Mouse (Mus musculus) forebrain, embryonic 12.5 days (tissue): ENCODE measurements around the gene Foxn3. TPM values are rescaled to one million over a fixed set of nuclear protein-coding genes. Genes with fewer than 3 reads are reported as not detected.

Experiments
- ATAC-seq: fragments of 200-750 bp; cut with Nextera tagmentation; 2 replicates; pipeline ENCODE4 v1.8.0; 2017; ENCODE audit warnings: moderate TSS enrichment; ENCODE audit not compliant: low FRiP score
- H3K27ac ChIP-seq: fragments of 300-500 bp; sonication (generic); 2 replicates; pipeline ENCODE4 v1.5.1; 2016; ENCODE audit warnings: mild to moderate bottlenecking
- H3K27me3 ChIP-seq: fragments of 300-500 bp; sonication (generic); 2 replicates; pipeline ENCODE4 v1.6.1; 2016; ENCODE audit warnings: mild to moderate bottlenecking
- H3K36me3 ChIP-seq: fragments of 300-500 bp; sonication (generic); replicated peaks from 2 replicates; pipeline ENCODE4 v1.6.1; 2016; ENCODE audit warnings: mild to moderate bottlenecking
- H3K4me1 ChIP-seq: fragments of 300-500 bp; sonication (generic); 2 replicates; pipeline ENCODE4 v1.6.1; 2016
- H3K4me2 ChIP-seq: fragments of 300-500 bp; sonication (generic); 2 replicates; pipeline ENCODE4 v1.6.1; 2016; ENCODE audit warnings: mild to moderate bottlenecking, moderate library complexity
- H3K4me3 ChIP-seq: fragments of 300-500 bp; sonication (generic); replicated peaks from 2 replicates; pipeline ENCODE4 v1.5.1; 2016; ENCODE audit warnings: mild to moderate bottlenecking
- H3K9ac ChIP-seq: fragments of 300-500 bp; sonication (generic); 2 replicates; pipeline ENCODE4 v1.6.1; 2016; ENCODE audit warnings: mild to moderate bottlenecking
- H3K9me3 ChIP-seq: fragments of 300-500 bp; sonication (generic); 2 replicates; pipeline ENCODE4 v1.6.1; 2016
- WGBS: fragments of 180-500 bp; shearing (Covaris S2); methylation state at CpG from one replicate; pipeline ENCODE4 v1.1.7; 2016; 5-methylcytosine and 5-hydroxymethylcytosine counted together
- polyA plus RNA-seq: library from polyadenylated mRNA; unstranded; fragments of >200 nt; fragmentation: Nextera tagmentation; extraction: Ambion mirVana; gene quantifications from 2 replicates; pipeline ENCODE4 v1.2.1, GENCODE M21; 2016

Foxn3 gene
- polyA plus RNA-seq, 1 experiment from 2014 or later = 84.6 TPM

DNA sequence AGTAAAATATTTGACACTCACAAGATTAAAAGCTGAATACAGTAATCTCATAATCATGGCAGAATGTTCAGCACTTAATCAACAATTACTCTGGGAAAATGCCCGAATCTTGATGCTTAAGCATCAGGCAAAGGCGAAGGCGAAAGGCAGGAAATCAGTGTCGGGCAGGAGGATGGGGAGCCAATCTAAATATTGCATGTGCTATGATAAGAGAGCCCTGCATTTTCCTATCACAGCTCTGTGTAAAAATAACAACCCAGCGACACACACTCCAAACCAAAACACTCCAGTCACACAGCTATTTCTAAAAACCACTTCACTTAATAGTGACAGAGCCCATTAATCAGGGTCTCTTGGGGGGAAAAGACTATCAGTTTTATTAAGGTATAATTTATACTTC lies 305.8 kb downstream of the Foxn3 start:
- Histone ChIP-seq H3K4me1 (peaks cover 21% of the 10 kb centered on the region), H3K27me3 (no peaks in the 10 kb centered on the region), H3K9ac (no peak overlapping the region), H3K36me3 (no peaks in the 10 kb centered on the region), H3K9me3 (no peaks in the 10 kb centered on the region), H3K4me2 (no peak overlapping the region), H3K4me3 (no peak overlapping the region), H3K27ac (no peak overlapping the region)
- WGBS = 75% methylated on average over 5 of the region's 5 CpGs
- ATAC-seq = no peak

DNA sequence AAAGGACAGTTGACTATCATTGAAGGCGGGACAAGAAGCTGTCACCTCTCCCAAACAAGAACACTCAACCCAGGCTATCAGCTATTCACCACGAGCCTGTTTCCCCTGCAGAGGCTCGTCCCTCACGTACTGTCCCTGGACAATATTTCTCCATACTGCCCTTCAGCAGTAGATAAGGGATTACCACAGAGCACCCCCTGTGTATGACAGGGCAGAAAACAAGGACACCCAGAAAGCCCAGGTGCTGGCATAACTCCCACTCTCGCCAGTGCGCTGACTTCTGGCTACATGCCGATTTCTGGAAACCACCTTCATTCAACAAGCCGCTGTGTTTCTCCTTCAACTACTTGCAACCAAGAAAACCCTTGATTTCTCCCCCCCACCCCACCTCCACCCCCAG lies 306.4 kb downstream of the Foxn3 start:
- Histone ChIP-seq H3K27me3 (no peaks in the 10 kb centered on the region), H3K36me3 (no peaks in the 10 kb centered on the region), H3K9ac (no peak overlapping the region), H3K27ac (no peak overlapping the region), H3K9me3 (no peaks in the 10 kb centered on the region), H3K4me2 (no peak overlapping the region), H3K4me3 (no peak overlapping the region), H3K4me1 (peaks cover 21% of the 10 kb centered on the region)
- 90% methylated on average over 8 of the region's 8 CpGs for WGBS
- no peak for ATAC-seq

DNA sequence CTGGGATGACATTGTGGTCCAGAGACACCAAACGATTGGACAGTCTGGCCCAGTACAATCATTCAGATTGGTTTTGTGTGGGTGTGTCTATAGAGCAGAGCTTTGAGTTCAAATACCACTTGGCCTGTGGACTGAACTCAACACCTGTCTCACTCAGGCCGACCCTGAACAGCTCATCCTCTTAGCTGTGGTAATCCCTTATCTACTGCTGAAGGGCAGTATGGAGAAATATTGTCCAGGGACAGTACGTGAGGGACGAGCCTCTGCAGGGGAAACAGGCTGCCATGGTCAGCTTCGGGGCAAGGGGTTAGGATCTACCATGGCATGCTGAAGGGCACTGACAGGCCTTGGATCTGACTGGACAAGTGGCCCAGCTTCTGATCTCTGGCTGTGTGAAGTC lies 306.9 kb downstream of the Foxn3 start:
- Histone ChIP-seq H3K4me3 (no peak overlapping the region), H3K4me2 (no peak overlapping the region), H3K36me3 (no peaks in the 10 kb centered on the region), H3K9me3 (no peaks in the 10 kb centered on the region), H3K27ac (no peak overlapping the region), H3K9ac (no peak overlapping the region), H3K27me3 (no peaks in the 10 kb centered on the region), H3K4me1 (peaks cover 21% of the 10 kb centered on the region)
- WGBS = 91% methylated on average over 5 of the region's 5 CpGs
- ATAC-seq = no peak

DNA sequence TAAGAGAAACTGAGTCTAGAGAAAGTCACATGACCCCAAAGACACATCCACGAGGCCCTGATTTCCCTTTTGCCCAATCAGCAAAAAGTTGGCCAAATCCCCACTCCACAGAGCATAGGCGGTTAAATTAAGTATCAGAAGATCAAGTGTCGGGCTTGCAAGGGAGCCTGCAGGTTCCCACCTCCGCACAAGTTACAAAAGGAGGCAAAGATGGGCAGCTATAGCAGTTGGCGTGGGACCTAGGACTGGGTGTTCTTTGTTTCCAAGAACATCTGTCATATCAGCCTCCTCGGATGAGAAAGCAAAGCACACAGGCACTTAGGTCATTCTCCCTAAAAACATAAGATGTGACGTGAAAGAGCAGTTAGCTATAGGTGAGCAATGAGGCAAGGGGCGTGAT lies 308.9 kb downstream of the Foxn3 start:
- 86% methylated on average over 8 of the region's 8 CpGs for WGBS
- Histone ChIP-seq H3K36me3 (no peaks in the 10 kb centered on the region), H3K27me3 (no peaks in the 10 kb centered on the region), H3K4me2 (no peak overlapping the region), H3K4me1 (peaks cover 10% of the 10 kb centered on the region), H3K9me3 (no peaks in the 10 kb centered on the region), H3K4me3 (no peak overlapping the region), H3K9ac (no peak overlapping the region), H3K27ac (no peak overlapping the region)
- ATAC-seq = no peak

DNA sequence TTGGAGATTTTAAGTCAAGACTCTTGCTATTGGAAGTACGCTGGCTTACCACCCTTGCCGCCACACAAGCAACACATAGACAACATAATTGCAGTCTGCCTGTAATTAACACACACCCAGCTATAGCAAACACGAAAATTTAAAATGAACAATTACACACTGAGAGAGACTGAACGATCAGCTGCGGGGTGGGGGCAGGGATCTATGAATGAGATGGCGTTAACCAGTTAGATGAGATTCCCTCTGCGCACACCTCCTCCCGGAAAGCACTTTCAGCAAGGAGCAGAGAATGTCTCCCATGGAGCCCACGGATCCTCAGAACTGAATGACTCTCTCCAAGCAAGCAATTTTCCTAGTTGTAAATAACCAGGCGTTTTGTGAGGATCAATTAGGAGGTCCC lies 309.8 kb downstream of the Foxn3 start:
- peaks cover 9% of the 10 kb centered on the region for H3K4me1 ChIP-seq
- no peak overlapping the region for H3K27ac ChIP-seq
- ATAC-seq = 0 out of 2 replicates have a peak, but pooled peaks have one; percentile 25
- WGBS = 67% methylated on average over 10 of the region's 10 CpGs
- no peak overlapping the region for H3K9ac ChIP-seq
- no peaks in the 10 kb centered on the region for H3K27me3 ChIP-seq
- H3K36me3 ChIP-seq = no peaks in the 10 kb centered on the region
- no peak overlapping the region for H3K4me2 ChIP-seq
- H3K9me3 ChIP-seq = no peaks in the 10 kb centered on the region
- H3K4me3 ChIP-seq = no peak overlapping the region

DNA sequence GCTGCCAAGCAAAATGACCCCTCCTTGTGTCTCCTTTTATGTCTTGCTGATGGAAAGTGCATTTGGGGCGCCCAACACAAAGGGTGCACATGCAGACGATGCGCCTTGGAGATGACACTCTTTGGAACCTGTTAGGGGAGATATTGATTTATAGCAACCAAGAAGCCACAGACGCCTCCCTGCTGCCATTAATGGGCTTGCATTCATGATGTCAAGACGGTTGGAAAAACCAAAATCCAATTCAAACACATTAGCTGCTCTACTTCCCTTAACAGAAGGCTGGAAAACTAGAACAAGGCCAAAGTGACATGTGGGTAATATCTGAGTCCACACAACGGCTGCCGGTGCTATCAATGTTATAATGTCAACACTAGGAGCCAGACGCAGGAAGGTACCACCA lies 314.8 kb downstream of the Foxn3 start:
- no peak overlapping the region for H3K4me2 ChIP-seq
- H3K4me3 ChIP-seq = no peak overlapping the region
- no peak overlapping the region for H3K27ac ChIP-seq
- H3K9ac ChIP-seq = no peak overlapping the region
- no peak for ATAC-seq
- no peaks in the 10 kb centered on the region for H3K9me3 ChIP-seq
- H3K4me1 ChIP-seq = peaks cover 20% of the 10 kb centered on the region
- H3K27me3 ChIP-seq = no peaks in the 10 kb centered on the region
- H3K36me3 ChIP-seq = no peaks in the 10 kb centered on the region
- WGBS = 91% methylated on average over 8 of the region's 8 CpGs

DNA sequence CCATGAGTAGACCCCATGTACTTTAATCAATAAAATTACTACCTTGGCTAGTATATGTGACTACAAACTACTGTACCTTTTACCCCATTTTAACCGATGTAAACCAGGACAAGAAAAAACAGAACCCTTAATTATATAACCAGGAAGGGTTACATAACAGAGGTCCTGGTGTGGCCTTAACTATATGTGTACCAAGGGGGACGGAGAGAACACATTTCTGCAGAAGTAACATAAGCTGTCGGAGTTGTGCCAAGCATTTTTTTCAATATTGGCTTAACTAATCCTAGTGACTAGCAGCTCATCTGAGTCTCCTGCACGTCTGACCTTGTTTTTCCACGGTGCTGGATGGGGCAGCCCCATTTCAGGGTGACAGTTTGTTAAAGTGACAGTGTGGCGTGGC lies 315.4 kb downstream of the Foxn3 start:
- Histone ChIP-seq H3K9ac (no peak overlapping the region), H3K27ac (no peak overlapping the region), H3K9me3 (no peaks in the 10 kb centered on the region), H3K27me3 (no peaks in the 10 kb centered on the region), H3K4me2 (no peak overlapping the region), H3K4me3 (no peak overlapping the region), H3K4me1 (peaks cover 22% of the 10 kb centered on the region), H3K36me3 (no peaks in the 10 kb centered on the region)
- 83% methylated on average over 6 of the region's 6 CpGs for WGBS
- ATAC-seq = no peak

DNA sequence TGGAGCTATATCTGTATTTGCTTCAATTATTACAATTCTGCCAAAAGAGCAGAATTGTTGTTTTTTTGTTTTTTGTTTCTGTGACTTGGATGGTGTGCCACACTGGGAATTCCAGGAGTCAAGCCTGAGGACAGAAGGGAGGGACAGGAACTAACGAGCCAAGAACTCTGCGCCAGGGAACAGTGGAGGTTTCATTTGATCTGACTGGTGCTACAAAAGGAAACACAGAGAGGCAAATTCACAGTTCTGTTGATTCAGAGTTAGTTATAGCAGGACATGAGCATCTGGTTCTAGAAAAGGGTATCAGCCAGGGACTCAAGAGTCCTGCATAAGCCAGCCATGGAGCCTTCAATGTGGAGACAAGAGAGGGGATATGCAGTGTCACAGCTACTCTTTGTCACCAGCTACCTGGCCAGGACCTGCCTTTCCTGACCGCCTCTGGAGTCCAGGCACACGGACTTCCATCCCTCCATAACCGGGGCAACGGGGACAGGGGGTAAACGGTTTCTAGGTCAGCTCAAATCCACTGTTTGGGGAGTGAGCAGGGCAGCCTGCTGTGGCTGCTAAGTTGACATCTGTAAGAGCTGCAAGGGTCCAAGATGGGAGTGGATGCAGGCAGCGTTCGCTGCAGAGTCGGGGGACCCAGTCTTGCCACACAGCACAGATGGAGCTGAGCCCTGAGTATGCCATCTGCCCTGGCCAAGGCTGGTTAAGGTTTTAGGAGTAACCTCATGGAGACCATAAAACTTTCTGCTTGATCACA lies 316.2 kb downstream of the Foxn3 start:
- no peaks in the 10 kb centered on the region for H3K27me3 ChIP-seq
- H3K36me3 ChIP-seq = no peaks in the 10 kb centered on the region
- 0 out of 2 replicates have a peak overlapping the region, but pooled peaks have one; percentile 12 for H3K9ac ChIP-seq
- no peak for ATAC-seq
- no peak overlapping the region for H3K4me2 ChIP-seq
- H3K4me1 ChIP-seq = peaks cover 24% of the 10 kb centered on the region
- no peak overlapping the region for H3K4me3 ChIP-seq
- no peaks in the 10 kb centered on the region for H3K9me3 ChIP-seq
- WGBS = 72% methylated on average over 10 of the region's 10 CpGs
- H3K27ac ChIP-seq = no peak overlapping the region

DNA sequence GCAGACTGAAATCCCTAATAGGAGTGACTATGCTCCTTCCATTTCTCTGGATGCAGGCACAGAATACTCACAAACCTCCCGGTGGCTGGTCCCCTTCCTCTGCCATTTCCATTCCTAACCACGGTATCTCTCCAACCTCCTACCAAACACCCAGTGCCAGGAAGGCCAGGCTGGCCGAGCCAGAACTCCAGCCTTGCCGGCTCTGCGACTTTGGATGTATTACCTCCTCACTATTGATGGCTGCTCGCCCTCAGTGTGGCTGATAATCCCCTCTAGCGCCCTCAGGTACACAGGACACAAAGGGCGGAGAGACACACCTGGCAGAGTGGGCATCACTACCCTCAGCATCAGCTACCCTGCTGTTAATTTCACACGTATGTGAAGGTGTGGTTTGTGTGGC lies 318.7 kb downstream of the Foxn3 start:
- Histone ChIP-seq H3K9me3 (no peaks in the 10 kb centered on the region), H3K4me1 (peaks cover 43% of the 10 kb centered on the region), H3K27ac (no peak overlapping the region), H3K9ac (no peak overlapping the region), H3K27me3 (no peaks in the 10 kb centered on the region), H3K4me2 (no peak overlapping the region), H3K36me3 (no peaks in the 10 kb centered on the region), H3K4me3 (no peak overlapping the region)
- 90% methylated on average over 9 of the region's 9 CpGs for WGBS
- no peak for ATAC-seq

DNA sequence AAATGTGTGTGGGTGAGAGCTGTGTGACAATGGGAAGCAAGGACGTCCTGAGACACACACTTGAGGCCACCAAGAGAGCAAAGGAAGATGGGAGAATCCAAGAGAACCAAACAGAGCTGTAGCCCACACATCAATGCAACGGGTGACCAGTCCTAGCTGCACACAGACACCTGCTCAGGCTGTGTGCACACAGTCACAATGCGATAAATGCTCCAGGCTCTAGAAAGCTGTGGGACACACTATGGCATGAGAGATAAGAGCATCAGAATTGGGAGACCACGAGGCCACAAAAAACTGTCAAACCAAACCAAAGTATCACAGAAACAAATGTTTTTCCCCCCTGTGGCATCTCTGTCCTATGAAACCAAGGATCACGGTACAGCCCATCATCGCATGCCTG lies 319.1 kb downstream of the Foxn3 start:
- ATAC-seq = no peak
- Histone ChIP-seq H3K4me1 (peaks cover 47% of the 10 kb centered on the region), H3K4me3 (no peak overlapping the region), H3K27ac (no peak overlapping the region), H3K4me2 (no peak overlapping the region), H3K9me3 (no peaks in the 10 kb centered on the region), H3K36me3 (no peaks in the 10 kb centered on the region), H3K27me3 (no peaks in the 10 kb centered on the region), H3K9ac (no peak overlapping the region)
- WGBS = 92% methylated on average over 6 of the region's 6 CpGs

DNA sequence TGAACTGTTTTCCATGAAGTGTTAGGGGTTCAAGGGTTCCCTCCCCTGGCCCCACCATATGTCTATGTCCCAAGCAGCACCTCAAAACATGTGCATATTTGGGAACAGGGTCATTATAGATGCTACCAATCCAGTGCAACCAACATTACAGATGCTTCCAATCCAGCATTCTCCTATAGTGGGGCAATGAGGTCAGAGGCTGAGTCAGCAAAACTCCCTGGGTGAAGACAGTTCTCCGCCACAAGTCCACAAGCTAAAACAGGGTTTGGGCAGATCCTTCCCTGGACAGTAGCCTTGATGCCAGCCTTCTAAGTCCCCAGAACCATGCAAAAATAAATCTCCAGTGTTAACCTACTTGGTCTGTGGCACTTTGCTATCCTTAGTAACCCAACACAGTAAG lies 320.1 kb downstream of the Foxn3 start:
- no peak overlapping the region for H3K4me2 ChIP-seq
- H3K36me3 ChIP-seq = no peaks in the 10 kb centered on the region
- H3K9me3 ChIP-seq = no peaks in the 10 kb centered on the region
- no peak for ATAC-seq
- WGBS = 100% methylated on average over 1 of the region's 1 CpGs
- no peak overlapping the region for H3K9ac ChIP-seq
- H3K27me3 ChIP-seq = no peaks in the 10 kb centered on the region
- no peak overlapping the region for H3K4me3 ChIP-seq
- peaks cover 47% of the 10 kb centered on the region for H3K4me1 ChIP-seq
- H3K27ac ChIP-seq = no peak overlapping the region

DNA sequence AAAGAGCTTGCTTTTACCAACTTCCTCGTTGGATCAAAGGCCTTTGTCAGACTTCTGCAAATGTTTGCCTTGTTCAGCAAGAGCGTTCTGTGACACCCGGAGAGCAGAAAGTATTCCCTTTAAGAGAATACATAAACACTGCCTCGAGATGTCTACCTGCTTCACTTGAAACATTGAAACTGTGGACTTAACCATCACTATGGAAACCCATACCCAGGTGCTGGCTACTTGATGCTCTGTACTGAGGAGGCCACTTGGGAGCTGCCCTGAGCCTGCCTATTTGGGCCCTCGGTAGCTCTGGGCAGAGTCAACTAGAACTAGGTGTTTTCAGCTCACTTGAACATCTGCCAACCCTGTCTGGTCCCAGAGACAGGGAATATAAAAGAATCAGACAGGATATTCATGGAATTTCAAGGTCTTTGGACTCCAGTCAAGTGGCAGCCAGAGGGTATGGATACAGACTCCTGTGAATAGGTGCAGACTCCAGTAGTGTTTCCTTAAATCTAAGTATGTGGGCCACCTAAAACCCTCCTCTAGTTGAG lies 323.1 kb downstream of the Foxn3 start:
- no peak for ATAC-seq
- H3K27me3 ChIP-seq = no peaks in the 10 kb centered on the region
- H3K27ac ChIP-seq = 0 out of 2 replicates have a peak overlapping the region, but pooled peaks have one; percentile 53
- no peak overlapping the region for H3K4me2 ChIP-seq
- no peaks in the 10 kb centered on the region for H3K9me3 ChIP-seq
- 65% methylated on average over 5 of the region's 5 CpGs for WGBS
- peaks cover 54% of the 10 kb centered on the region for H3K4me1 ChIP-seq
- no peaks in the 10 kb centered on the region for H3K36me3 ChIP-seq
- no peak overlapping the region for H3K9ac ChIP-seq
- H3K4me3 ChIP-seq = no peak overlapping the region

DNA sequence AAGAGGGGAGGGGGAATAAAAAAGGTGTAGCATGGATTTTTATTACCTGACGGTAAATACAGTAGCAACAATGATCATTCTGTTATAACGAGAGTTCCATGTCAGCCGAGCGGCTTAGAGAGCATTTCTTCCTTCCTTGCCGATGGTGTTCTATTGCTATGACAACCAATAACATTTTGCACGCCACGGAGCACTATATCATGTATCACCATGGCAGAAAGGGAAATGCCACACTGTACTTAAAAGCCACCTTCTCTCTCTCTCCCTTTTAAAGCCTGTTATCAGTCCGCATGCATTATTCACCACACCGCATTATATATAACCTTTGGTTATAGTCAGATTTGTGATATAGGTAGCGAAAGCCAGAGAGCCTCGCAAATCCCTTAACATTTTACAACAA lies 323.6 kb downstream of the Foxn3 start:
- Histone ChIP-seq H3K4me3 (no peak overlapping the region), H3K9me3 (no peaks in the 10 kb centered on the region), H3K9ac (no peak overlapping the region), H3K4me2 (no peak overlapping the region), H3K36me3 (no peaks in the 10 kb centered on the region), H3K4me1 (peaks cover 56% of the 10 kb centered on the region), H3K27me3 (no peaks in the 10 kb centered on the region), H3K27ac (0 out of 2 replicates have a peak overlapping the region, but pooled peaks have one; percentile 9)
- 0 out of 2 replicates have a peak, but pooled peaks have one; percentile 8 for ATAC-seq
- 74% methylated on average over 11 of the region's 11 CpGs for WGBS
